Mouse (Mus musculus): ENCODE measurements around the gene Ddx39b. TPM values are rescaled to one million over a fixed set of nuclear protein-coding genes. Genes with fewer than 3 reads are reported as not detected.
"Not testable (repeated sequence)": the region's sequence is repeated elsewhere in the genome, so short reads cannot be mapped to it uniquely, and the experiment has no call there.

The Ddx39b gene
- polyA plus RNA-seq, 1 experiment from 2014 or later, result 726 TPM

DNA sequence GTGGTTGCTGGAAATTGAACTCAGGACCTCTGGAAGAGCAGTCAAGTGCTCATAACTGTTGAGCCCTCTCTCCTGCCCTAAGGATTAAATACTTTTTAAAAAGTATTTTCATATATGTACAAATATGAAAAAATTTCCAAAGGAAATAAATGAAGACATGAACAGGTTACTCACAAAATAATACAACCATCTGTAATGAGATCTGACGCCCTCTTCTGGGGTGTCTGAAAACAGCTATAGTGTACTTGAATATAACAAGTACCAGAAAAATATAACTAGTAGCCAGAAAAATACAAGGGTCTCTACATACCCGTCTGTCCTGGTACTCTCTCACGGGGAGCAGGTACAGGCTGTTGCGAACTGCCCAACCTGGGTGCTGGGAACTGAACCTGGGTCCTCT, 16.9 kb upstream of the Ddx39b start:
- no peak for DNase-seq (ENCODE audit: low spot score)
- Histone ChIP-seq H3K4me1 (0 out of 2 replicates have a peak, but pooled peaks cover 15% of the 10 kb centered on the region), H3K27ac (replicated peaks) (no peak overlapping the region), H3K36me3 (replicated peaks) (peaks cover 90% of the 10 kb centered on the region), H3K9me3 (no peaks in the 10 kb centered on the region), H3K4me3 (no peak overlapping the region), H3K27me3 (replicated peaks; ENCODE audit: low read depth, poor library complexity, severe bottlenecking) (no peaks in the 10 kb centered on the region)
- WGBS, result 94% methylated on average over 4 of the region's 4 CpGs

DNA sequence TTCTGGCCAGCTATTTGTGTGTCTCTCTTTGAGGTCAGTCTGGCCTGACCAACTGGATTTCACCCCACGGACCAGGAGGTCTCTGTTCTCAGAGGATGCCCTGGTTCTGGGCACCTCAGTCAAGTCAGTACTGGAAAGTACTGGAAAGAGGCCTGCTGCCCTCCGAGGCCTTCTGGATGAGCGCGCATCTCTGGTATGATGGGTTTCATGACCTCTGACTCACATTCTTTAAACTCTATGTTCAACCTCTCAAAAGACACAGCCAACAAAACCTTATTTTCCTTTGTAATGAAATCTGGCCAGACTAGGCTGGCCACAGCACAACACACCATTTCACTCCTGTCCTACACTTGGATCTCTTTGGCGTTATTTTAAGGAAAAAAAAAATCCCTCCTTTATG, 16.1 kb upstream of the Ddx39b start:
- 93% methylated on average over 5 of the region's 5 CpGs for WGBS
- Histone ChIP-seq H3K9me3 (no peaks in the 10 kb centered on the region), H3K36me3 (replicated peaks) (peaks cover 89% of the 10 kb centered on the region), H3K27ac (replicated peaks) (no peak overlapping the region), H3K4me1 (0 out of 2 replicates have a peak, but pooled peaks cover 9% of the 10 kb centered on the region), H3K4me3 (no peak overlapping the region), H3K27me3 (replicated peaks; ENCODE audit: low read depth, poor library complexity, severe bottlenecking) (no peaks in the 10 kb centered on the region)
- no peak for DNase-seq (ENCODE audit: low spot score)

DNA sequence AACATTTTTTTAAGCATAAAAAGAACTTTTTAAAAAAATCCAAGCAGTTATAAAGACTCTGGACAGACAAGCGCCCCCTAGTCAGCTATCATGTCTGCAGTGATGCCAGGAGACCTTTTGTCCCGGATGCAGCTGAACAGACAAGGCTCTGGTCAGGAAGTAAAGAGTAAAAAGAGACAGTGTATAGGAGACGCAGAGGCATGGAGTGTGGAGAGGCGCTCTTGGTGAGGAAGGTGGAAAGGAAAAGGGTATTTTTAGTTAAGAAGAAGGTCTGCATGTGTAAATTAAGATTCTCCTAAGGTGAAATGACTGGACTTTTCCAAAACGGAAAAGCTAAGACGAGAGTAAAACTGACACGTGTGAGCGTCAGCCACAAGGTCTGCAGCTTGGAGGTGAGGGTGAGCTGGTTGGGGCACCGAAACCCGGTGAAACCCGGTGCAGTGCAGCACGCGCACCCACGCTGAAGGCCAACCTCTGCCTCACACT, 14.9 kb upstream of the Ddx39b start:
- Histone ChIP-seq H3K4me1 (peaks cover 3% of the 10 kb centered on the region), H3K36me3 (replicated peaks) (peaks cover 92% of the 10 kb centered on the region), H3K4me3 (no peak overlapping the region), H3K27me3 (replicated peaks; ENCODE audit: low read depth, poor library complexity, severe bottlenecking) (no peaks in the 10 kb centered on the region), H3K27ac (replicated peaks) (no peak overlapping the region), H3K9me3 (no peaks in the 10 kb centered on the region)
- WGBS, result 84% methylated on average over 14 of the region's 14 CpGs
- no peak for DNase-seq (ENCODE audit: low spot score)

DNA sequence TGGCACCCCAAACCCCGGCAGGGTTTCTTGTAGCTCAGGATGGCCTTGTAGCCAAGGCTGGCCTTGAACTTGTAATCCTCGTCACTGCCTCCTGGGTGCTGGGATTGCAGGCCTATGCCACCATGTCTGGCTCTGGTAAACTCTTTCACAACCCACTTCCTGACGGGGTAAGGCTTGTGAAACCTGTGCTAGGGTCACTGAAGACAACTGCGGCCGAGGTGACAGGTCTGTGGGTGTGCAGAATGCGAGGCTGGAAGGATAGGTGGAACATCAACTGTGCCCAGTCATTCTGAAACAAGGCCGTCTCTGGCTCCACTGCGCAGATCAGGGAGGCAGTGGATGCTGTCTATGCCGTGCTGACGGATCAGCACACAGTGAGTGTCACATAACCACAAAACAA, 10.5 kb upstream of the Ddx39b start:
- WGBS, result 93% methylated on average over 10 of the region's 10 CpGs
- no peaks in the 10 kb centered on the region for H3K27me3 ChIP-seq (replicated peaks; ENCODE audit: low read depth, poor library complexity, severe bottlenecking)
- H3K27ac ChIP-seq (replicated peaks), result no peak overlapping the region
- peaks cover 27% of the 10 kb centered on the region for H3K4me1 ChIP-seq
- H3K36me3 ChIP-seq (replicated peaks), result peaks cover 66% of the 10 kb centered on the region
- no peak for DNase-seq (ENCODE audit: low spot score)
- H3K9me3 ChIP-seq, result no peaks in the 10 kb centered on the region
- H3K4me3 ChIP-seq, result no peak overlapping the region

DNA sequence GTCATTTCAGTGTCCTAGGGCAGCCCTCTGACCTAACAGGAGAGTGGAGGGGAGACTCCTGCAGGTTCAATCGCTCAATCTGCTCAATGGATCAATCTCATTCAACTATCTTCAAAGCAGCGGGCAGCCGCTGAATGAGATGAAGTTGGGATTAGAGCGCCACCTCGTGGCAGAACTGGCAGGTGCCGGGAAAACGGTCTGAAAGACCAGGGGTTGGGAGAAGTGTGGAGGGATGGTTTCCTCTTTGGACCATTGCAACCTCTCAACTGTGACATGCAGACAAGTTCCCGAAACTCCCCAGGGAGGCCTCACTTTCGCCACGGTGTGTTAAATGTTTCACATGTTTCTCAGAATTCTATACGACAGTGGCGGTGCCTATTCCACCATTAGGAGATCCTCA, 9.5 kb upstream of the Ddx39b start:
- no peaks in the 10 kb centered on the region for H3K9me3 ChIP-seq
- no peak overlapping the region; the same call in 1 of the 2 replicates for H3K27ac ChIP-seq (replicated peaks)
- H3K36me3 ChIP-seq (replicated peaks), result peaks cover 59% of the 10 kb centered on the region
- H3K4me1 ChIP-seq, result peaks cover 37% of the 10 kb centered on the region
- peak overlapping the region; percentile 30; the same call in 1 of the 2 replicates for H3K4me3 ChIP-seq
- peak; percentile 87 for DNase-seq (ENCODE audit: low spot score)
- no peaks in the 10 kb centered on the region for H3K27me3 ChIP-seq (replicated peaks; ENCODE audit: low read depth, poor library complexity, severe bottlenecking)
- 13% methylated on average over 12 of the region's 12 CpGs for WGBS

DNA sequence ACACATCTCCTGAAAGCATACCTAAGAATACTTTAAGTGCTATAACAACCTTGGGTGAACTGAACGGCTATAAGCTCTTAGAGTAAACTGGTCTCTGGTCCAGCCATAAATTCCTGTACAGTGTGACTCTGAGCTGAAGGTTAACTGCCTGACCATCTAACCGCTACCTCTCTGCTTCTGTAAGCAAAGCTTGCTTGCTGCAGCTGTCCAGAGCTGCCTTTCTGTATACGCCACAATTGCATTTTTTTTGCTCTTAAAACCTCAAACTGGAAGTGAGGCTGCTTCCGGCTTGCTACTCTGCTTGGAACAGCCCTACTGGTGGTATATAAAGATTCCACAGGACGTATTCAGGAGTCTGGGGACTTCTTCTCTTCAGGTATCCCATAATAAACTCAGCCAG, 8.9 kb upstream of the Ddx39b start:
- WGBS, result 92% methylated on average over 5 of the region's 5 CpGs
- H3K36me3 ChIP-seq (replicated peaks), result peaks cover 52% of the 10 kb centered on the region

DNA sequence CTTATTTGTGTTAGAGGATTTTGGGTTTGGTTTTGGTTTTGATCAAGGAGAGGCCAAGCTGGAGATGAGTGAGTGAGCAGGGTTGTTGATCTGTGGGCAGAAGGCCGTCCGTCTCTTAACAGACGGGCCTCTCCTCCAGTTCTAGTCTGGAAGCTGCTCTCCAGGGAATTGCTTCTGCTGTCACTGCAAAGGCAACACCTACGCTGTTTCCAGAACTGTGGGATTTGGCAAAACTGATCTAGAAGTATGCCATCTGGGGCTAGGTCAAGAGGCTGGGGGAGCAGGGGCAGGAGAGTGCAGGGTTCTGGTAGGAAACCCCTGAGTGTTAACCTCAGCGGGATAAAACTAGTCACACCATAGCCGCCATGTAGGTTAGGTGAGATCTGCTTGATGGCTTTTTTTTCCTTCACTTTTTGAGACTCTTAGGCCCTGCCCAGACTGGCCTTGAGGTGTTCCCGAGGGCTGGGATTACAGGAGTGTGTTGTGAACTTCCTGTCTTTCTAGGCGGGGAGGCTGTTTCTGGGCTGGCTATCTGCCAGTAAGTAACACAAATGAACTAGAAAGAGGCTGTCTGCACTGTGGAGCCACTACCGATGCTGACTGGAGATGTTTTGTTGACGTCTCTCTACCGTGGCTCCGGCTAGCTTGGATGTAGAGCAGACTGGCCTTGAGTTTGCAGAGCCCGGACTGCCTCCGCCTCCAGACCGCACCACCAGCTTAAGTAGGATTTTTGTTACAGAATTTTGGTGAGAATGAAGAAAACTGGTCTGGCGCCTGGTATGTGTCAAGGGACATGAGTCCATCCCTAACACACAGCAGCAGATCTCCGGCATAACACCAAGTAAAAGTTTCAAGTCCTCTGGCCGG, 8.2 kb upstream of the Ddx39b start, which contains the start of gene Atp6v1g2:
TSS of gene Atp6v1g2 (plus strand) at position 547 of the 867 bp plus-strand sequence.
- DNase-seq (ENCODE audit: low spot score), result no peak
- Histone ChIP-seq H3K27ac (replicated peaks) (peak within 1 kb of the TSS; percentile 95; the same call in 1 of the 2 replicates), H3K4me1 (peaks cover 38% of the 10 kb centered on the region), H3K36me3 (replicated peaks) (peaks cover 46% of the 10 kb centered on the region), H3K9me3 (no peaks in the 10 kb centered on the region), H3K4me3 (peak within 1 kb of the TSS; percentile 72), H3K27me3 (replicated peaks; ENCODE audit: low read depth, poor library complexity, severe bottlenecking) (no peaks in the 10 kb centered on the region)
- 84% methylated on average over 18 of the region's 18 CpGs for WGBS

More for the DNA sequence above, 8.9 kb upstream of the Ddx39b start:
- H3K4me3 ChIP-seq, result no peak overlapping the region
- H3K9me3 ChIP-seq, result no peaks in the 10 kb centered on the region
- H3K27me3 ChIP-seq (replicated peaks; ENCODE audit: low read depth, poor library complexity, severe bottlenecking), result no peaks in the 10 kb centered on the region
- no peak for DNase-seq (ENCODE audit: low spot score)
- H3K4me1 ChIP-seq, result peaks cover 38% of the 10 kb centered on the region
- no peak overlapping the region for H3K27ac ChIP-seq (replicated peaks)

DNA sequence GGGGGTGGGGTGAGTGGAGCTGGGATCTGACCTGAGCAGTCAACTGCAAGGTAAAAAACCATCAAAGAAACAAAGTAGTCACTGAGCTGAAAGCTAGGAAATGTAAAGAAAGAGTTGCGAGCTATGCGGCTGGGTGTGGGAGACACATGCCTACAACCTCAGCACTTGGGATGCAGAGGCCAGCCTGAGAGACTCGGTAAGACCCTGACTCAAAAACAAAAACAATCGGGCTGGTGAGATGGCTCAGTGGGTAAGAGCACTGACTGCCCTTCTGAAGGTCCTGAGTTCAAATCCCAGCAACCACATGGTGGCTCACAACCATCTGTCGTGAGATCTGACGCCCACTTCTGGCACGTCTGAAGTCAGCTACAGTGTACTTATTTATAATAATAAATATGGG, 7.5 kb upstream of the Ddx39b start:
- WGBS, result 93% methylated on average over 7 of the region's 7 CpGs
- Histone ChIP-seq H3K36me3 (replicated peaks) (peaks cover 38% of the 10 kb centered on the region), H3K4me1 (peaks cover 36% of the 10 kb centered on the region), H3K4me3 (peak overlapping the region; percentile 72)
- not testable (repeated sequence) for DNase-seq (ENCODE audit: low spot score); H3K9me3 ChIP-seq; H3K27me3 ChIP-seq (replicated peaks; ENCODE audit: low read depth, poor library complexity, severe bottlenecking); H3K27ac ChIP-seq (replicated peaks)

DNA sequence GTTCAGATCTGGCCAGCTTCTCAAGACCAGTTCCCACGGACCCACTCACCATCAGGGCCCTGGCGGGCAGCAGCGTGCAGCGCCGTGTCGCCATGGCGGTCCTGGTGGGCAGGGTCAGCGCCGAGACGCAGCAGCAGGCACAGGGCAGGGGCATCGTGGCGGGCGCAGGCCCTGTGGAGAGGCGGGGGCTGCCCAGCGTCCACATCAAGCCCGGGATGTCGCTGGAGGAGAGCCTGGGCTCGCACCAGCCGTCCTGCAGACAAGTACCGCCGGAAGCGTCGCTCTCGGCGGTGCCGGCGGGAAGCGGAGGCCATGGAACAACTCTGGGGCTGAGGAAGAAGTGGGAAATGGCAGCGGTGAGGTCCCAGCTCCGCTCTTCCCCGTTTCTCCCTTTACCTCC, 6.6 kb upstream of the Ddx39b start:
- 7% methylated on average over 31 of the region's 31 CpGs for WGBS
- peaks cover 30% of the 10 kb centered on the region for H3K36me3 ChIP-seq (replicated peaks)

DNA sequence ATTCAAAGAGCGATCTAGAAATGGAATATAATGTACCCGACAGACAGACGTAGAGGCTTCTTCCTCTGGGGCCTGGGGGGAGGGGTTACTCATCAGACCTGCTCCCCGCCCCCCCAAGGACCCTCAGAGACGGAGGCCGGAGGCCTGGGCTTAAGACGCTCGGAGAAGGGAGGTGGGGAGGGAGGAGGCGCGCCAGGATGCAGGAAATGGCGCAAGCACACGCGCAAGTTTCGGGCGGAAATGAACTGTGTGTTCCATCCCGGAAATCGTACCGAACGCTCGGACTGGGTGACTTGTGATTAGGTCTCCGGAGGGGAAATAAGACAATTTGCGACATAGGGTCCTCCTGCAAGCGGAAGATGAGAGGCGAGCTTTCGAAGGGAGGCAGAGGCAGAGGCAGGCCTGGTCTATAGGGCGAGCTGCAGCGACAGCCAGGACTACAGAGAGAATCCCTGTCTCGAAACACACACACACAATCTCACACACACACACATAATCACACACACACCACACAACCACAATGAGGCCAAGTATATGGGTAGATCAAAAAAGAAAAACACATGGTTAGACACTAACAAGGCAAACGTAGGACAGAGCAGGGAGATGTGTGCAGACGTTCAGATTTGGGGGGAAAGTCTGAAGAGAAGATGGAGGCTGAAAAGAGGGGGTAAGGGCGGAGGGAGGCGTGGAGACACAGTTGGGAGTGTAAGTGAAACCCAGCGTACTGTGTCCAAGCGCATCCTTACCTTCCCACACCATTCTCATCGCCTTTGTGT, 5.7 kb upstream of the Ddx39b start, which contains the start of gene Nfkbil1:
TSS of gene Nfkbil1 (minus strand) at position 179 of the 776 bp plus-strand sequence.
- WGBS, result under 1% methylated on average over 35 of the region's 35 CpGs
- peak within 1 kb of the TSS; percentile 95 for H3K27ac ChIP-seq (replicated peaks)
- peak; percentile 93 for DNase-seq (ENCODE audit: low spot score)
- no peaks in the 10 kb centered on the region for H3K9me3 ChIP-seq
- peaks cover 43% of the 10 kb centered on the region for H3K4me1 ChIP-seq
- peaks cover 22% of the 10 kb centered on the region for H3K36me3 ChIP-seq (replicated peaks)
- H3K27me3 ChIP-seq (replicated peaks; ENCODE audit: low read depth, poor library complexity, severe bottlenecking), result no peaks in the 10 kb centered on the region
- peak within 1 kb of the TSS; percentile 72 for H3K4me3 ChIP-seq

More for the DNA sequence above, 6.6 kb upstream of the Ddx39b start:
- H3K27me3 ChIP-seq (replicated peaks; ENCODE audit: low read depth, poor library complexity, severe bottlenecking), result no peaks in the 10 kb centered on the region
- peaks cover 36% of the 10 kb centered on the region for H3K4me1 ChIP-seq
- H3K9me3 ChIP-seq, result no peaks in the 10 kb centered on the region
- peak overlapping the region; percentile 95 for H3K27ac ChIP-seq (replicated peaks)
- peak overlapping the region; percentile 72 for H3K4me3 ChIP-seq
- peak; percentile 74 for DNase-seq (ENCODE audit: low spot score)

DNA sequence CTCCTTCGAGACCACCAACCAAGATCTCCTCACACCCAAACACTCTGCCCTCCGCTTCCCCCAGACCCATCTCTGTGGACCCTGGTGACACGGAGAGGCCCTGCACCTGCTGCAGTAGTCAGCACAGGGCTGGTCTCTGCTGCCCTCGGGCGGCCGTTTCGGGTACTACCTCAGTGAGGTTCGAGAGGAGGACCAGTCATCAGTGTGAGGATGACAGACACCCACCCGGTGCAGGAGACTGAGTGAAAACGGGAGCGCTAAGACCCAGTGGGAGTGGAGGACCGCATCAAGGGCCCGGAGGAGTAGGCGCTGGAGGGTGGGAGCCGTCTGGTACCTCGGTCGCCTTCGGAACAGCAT, 5.2 kb upstream of the Ddx39b start:
- H3K4me1 ChIP-seq, result peaks cover 46% of the 10 kb centered on the region
- H3K36me3 ChIP-seq (replicated peaks), result peaks cover 16% of the 10 kb centered on the region
- H3K27me3 ChIP-seq (replicated peaks; ENCODE audit: low read depth, poor library complexity, severe bottlenecking), result no peaks in the 10 kb centered on the region
- DNase-seq (ENCODE audit: low spot score), result peak; percentile 96
- 2% methylated on average over 18 of the region's 18 CpGs for WGBS
- H3K27ac ChIP-seq (replicated peaks), result peak overlapping the region; percentile 95
- peak overlapping the region; percentile 72 for H3K4me3 ChIP-seq
- no peaks in the 10 kb centered on the region for H3K9me3 ChIP-seq

DNA sequence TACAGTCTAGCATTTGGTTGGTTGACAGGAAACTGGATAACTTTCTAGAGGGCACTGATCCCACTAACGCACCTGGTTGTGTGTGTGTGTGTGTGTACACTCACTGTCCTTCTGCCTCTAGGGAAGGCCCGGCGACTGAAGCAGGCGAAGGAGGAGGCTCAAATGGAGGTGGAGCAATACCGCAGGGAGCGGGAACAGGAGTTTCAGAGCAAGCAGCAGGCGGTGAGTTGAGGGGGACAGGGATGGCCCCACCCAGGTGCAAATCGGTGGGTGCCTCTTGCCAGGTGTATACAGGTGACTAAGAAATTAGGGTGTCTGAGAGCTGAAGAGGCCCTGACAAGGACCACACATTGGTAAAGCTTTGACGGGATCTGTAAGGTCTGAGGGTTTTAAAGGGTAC, 4.5 kb upstream of the Ddx39b start:
- Histone ChIP-seq H3K9me3 (no peaks in the 10 kb centered on the region), H3K27me3 (replicated peaks; ENCODE audit: low read depth, poor library complexity, severe bottlenecking) (no peaks in the 10 kb centered on the region), H3K4me3 (peak overlapping the region; percentile 72; the same call in 1 of the 2 replicates), H3K27ac (replicated peaks) (no peak overlapping the region), H3K4me1 (peaks cover 41% of the 10 kb centered on the region), H3K36me3 (replicated peaks) (peaks cover 11% of the 10 kb centered on the region)
- 77% methylated on average over 9 of the region's 9 CpGs for WGBS
- no peak for DNase-seq (ENCODE audit: low spot score)

All from embryonic facial prominence, embryonic 10.5 days (tissue).